Mouse (Mus musculus) heart, embryonic 16.5 days (tissue): ENCODE measurements around the gene Itga4. TPM values are rescaled to one million over a fixed set of nuclear protein-coding genes. Genes with fewer than 3 reads are reported as not detected.

Experiments used
- ATAC-seq: fragments of 200-750 bp; cut with Nextera tagmentation; replicated peaks from 2 replicates; pipeline ENCODE4 v1.8.0; 2017; ENCODE audit warnings: moderate number of reproducible peaks; ENCODE audit not compliant: insufficient read depth, low FRiP score; ENCODE audit errors: extremely low read depth
- H3K27ac ChIP-seq: fragments of 300-500 bp; sonication (generic); 2 replicates; pipeline ENCODE4 v1.5.1; 2014; ENCODE audit warnings: mild to moderate bottlenecking, low read length, control low read depth, moderate library complexity
- H3K27me3 ChIP-seq: fragments of 300-500 bp; sonication (generic); 2 replicates; pipeline ENCODE4 v1.6.1; 2014; ENCODE audit warnings: low read length, mixed read lengths; ENCODE audit not compliant: control insufficient read depth, insufficient read depth
- H3K36me3 ChIP-seq: fragments of 300-500 bp; sonication (generic); 2 replicates; pipeline ENCODE4 v1.6.1; 2014; ENCODE audit not compliant: control insufficient read depth, insufficient read depth
- H3K4me1 ChIP-seq: fragments of 300-500 bp; sonication (generic); 2 replicates; pipeline ENCODE4 v1.6.1; 2014; ENCODE audit warnings: low read length, mixed read lengths; ENCODE audit not compliant: control insufficient read depth, insufficient read depth
- H3K4me2 ChIP-seq: fragments of 300-500 bp; sonication (generic); 2 replicates; pipeline ENCODE4 v1.6.1; 2014; ENCODE audit warnings: low read depth, mild to moderate bottlenecking, control low read depth, low read length
- H3K4me3 ChIP-seq: fragments of 300-500 bp; sonication (generic); 2 replicates; pipeline ENCODE4 v1.5.1; 2014; ENCODE audit warnings: mild to moderate bottlenecking, control low read depth, low read length
- H3K9ac ChIP-seq: fragments of 300-500 bp; sonication (generic); 2 replicates; pipeline ENCODE4 v1.6.1; 2014; ENCODE audit warnings: low read length, control low read depth
- H3K9me3 ChIP-seq: fragments of 300-500 bp; sonication (generic); replicated peaks from 2 replicates; pipeline ENCODE4 v1.6.1; 2016; ENCODE audit warnings: low read length; ENCODE audit not compliant: control insufficient read depth
- WGBS: fragments of 180-500 bp; shearing (Covaris S2); extraction: QIAGEN DNeasy Blood & Tissue Kit; methylation state at CpG from one replicate; pipeline ENCODE4 v1.1.7; 2014; 5-methylcytosine and 5-hydroxymethylcytosine counted together
- polyA plus RNA-seq: library from polyadenylated mRNA; unstranded; fragments of >200 nt; fragmentation: Nextera tagmentation; extraction: Ambion mirVana; gene quantifications from 2 replicates; pipeline ENCODE4 v1.2.1, GENCODE M21; 2015

Gene Itga4
- polyA plus RNA-seq, 1 experiment from 2014 or later = 7.5 TPM

DNA sequence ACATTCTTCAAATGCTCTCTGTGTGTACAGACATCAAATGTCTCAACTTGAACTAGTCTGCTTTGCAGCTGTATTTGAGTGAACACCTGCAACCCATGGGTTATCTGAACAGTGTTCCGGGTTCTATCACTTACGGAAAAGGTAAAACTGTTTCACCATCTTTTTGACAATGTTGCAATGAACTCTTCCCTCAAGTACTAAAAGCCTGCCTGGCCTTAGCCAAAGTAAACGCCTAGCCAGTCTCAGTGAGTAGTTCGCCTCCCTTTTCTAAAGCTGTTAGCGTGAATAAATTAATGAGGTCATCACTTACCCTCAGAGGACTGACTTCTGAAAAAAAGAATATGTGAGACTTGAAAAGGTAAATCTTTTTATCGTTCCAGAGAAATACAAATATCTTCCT lies 18.0 kb upstream of the Itga4 start:
- no peak overlapping the region for H3K4me3 ChIP-seq
- peak overlapping the region; percentile 46 for H3K27ac ChIP-seq
- 67% methylated on average over 6 of the region's 6 CpGs for WGBS
- H3K9ac ChIP-seq = no peak overlapping the region
- ATAC-seq = no peak; the same call in 1 of the 2 replicates
- H3K36me3 ChIP-seq = no peaks in the 10 kb centered on the region
- no peak overlapping the region for H3K4me2 ChIP-seq
- no peaks in the 10 kb centered on the region for H3K27me3 ChIP-seq
- H3K4me1 ChIP-seq = peaks cover 4% of the 10 kb centered on the region; the same call in 1 of the 2 replicates
- no peaks in the 10 kb centered on the region for H3K9me3 ChIP-seq

- no peak for ATAC-seq
- H3K4me2 ChIP-seq = no peak overlapping the region
- no peak overlapping the region for H3K27ac ChIP-seq
- H3K36me3 ChIP-seq = no peaks in the 10 kb centered on the region
- 70% methylated on average over 5 of the region's 5 CpGs for WGBS
- H3K9ac ChIP-seq = no peak overlapping the region
- no peaks in the 10 kb centered on the region for H3K9me3 ChIP-seq
- peaks cover 7% of the 10 kb centered on the region for H3K4me1 ChIP-seq
- no peaks in the 10 kb centered on the region for H3K27me3 ChIP-seq
- no peak overlapping the region for H3K4me3 ChIP-seq
Measured at GRCm38 (mm10) chr2:79244276-79244675, 10.9 kb upstream of the Itga4 start.

- Histone ChIP-seq H3K27me3 (no peaks in the 10 kb centered on the region), H3K4me3 (no peak overlapping the region), H3K9ac (no peak overlapping the region), H3K36me3 (no peaks in the 10 kb centered on the region), H3K4me2 (no peak overlapping the region), H3K4me1 (peaks cover 7% of the 10 kb centered on the region), H3K27ac (no peak overlapping the region), H3K9me3 (no peaks in the 10 kb centered on the region)
- 94% methylated on average over 1 of the region's 1 CpGs for WGBS
- ATAC-seq = no peak
Measured at GRCm38 (mm10) chr2:79244743-79245142, 10.5 kb upstream of the Itga4 start.

DNA sequence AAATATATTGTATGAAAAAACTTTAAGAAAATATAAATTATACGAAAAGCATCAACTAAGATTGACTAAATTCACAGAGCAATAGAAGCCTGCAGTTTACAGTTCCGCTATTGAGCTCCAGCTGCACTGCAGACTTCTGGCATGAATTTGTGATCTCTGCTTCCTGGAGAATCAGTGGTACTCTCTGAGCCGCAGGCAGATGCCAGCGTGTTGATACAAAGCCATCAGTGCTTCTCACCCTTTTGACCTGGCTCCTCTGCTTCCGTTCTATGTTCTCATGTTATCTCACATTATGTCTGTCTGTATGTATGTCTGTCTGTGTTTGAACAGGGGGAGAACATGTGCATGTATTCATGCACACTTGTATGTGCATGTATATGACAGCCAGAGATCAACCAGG lies 6.9 kb upstream of the Itga4 start:
- H3K27ac ChIP-seq = no peak overlapping the region
- H3K9ac ChIP-seq = no peak overlapping the region
- no peaks in the 10 kb centered on the region for H3K36me3 ChIP-seq
- WGBS = 63% methylated on average over 5 of the region's 5 CpGs
- peaks cover 3% of the 10 kb centered on the region; the same call in 1 of the 2 replicates for H3K4me1 ChIP-seq
- H3K9me3 ChIP-seq = no peaks in the 10 kb centered on the region
- no peak overlapping the region for H3K4me2 ChIP-seq
- no peak overlapping the region for H3K4me3 ChIP-seq
- ATAC-seq = no peak
- no peaks in the 10 kb centered on the region for H3K27me3 ChIP-seq

GRCm38 (mm10) chr2:79250510-79250909 lies 4.7 kb upstream of the Itga4 start:
- ATAC-seq = no peak
- no peak overlapping the region for H3K4me2 ChIP-seq
- 36% methylated on average over 1 of the region's 1 CpGs for WGBS

GRCm38 (mm10) chr2:79253754-79254197 lies 1.4 kb upstream of the Itga4 start:
- no peaks in the 10 kb centered on the region for H3K36me3 ChIP-seq
- H3K9me3 ChIP-seq = no peaks in the 10 kb centered on the region
- 58% methylated on average over 8 of the region's 8 CpGs for WGBS
- H3K4me1 ChIP-seq = 0 out of 2 replicates have a peak, but pooled peaks cover 3% of the 10 kb centered on the region
- H3K9ac ChIP-seq = no peak overlapping the region
- H3K27ac ChIP-seq = no peak overlapping the region
- ATAC-seq = no peak
- no peaks in the 10 kb centered on the region; the same call in 1 of the 2 replicates for H3K27me3 ChIP-seq
- no peak overlapping the region for H3K4me2 ChIP-seq
- no peak overlapping the region for H3K4me3 ChIP-seq

More at GRCm38 (mm10) chr2:79250510-79250909, 4.7 kb upstream of the Itga4 start:
- Histone ChIP-seq H3K27me3 (no peaks in the 10 kb centered on the region), H3K4me1 (no peaks in the 10 kb centered on the region), H3K9ac (no peak overlapping the region), H3K36me3 (no peaks in the 10 kb centered on the region), H3K4me3 (no peak overlapping the region), H3K9me3 (no peaks in the 10 kb centered on the region), H3K27ac (no peak overlapping the region)

GRCm38 (mm10) chr2:79254588-79255191 lies 536 bp upstream of the Itga4 start:
- Histone ChIP-seq H3K27ac (peak overlapping the region; percentile 51; the same call in 1 of the 2 replicates), H3K9me3 (no peaks in the 10 kb centered on the region), H3K36me3 (no peaks in the 10 kb centered on the region), H3K9ac (no peak overlapping the region), H3K27me3 (no peaks in the 10 kb centered on the region; the same call in 1 of the 2 replicates), H3K4me1 (0 out of 2 replicates have a peak, but pooled peaks cover 3% of the 10 kb centered on the region), H3K4me2 (peak overlapping the region; percentile 72), H3K4me3 (peak overlapping the region; percentile 63)
- WGBS = 63% methylated on average over 3 of the region's 3 CpGs
- peak; percentile 37; the same call in 1 of the 2 replicates for ATAC-seq

- Histone ChIP-seq H3K4me3 (peak overlapping the region; percentile 63), H3K27me3 (no peaks in the 10 kb centered on the region; the same call in 1 of the 2 replicates), H3K9ac (peak overlapping the region; percentile 64), H3K9me3 (no peaks in the 10 kb centered on the region), H3K36me3 (no peaks in the 10 kb centered on the region), H3K27ac (peak overlapping the region; percentile 56), H3K4me1 (0 out of 2 replicates have a peak, but pooled peaks cover 3% of the 10 kb centered on the region), H3K4me2 (peak overlapping the region; percentile 72)
- 18% methylated on average over 7 of the region's 7 CpGs for WGBS
- no peak for ATAC-seq
Measured at GRCm38 (mm10) chr2:79256001-79256339, 744 bp downstream of the Itga4 start.

DNA sequence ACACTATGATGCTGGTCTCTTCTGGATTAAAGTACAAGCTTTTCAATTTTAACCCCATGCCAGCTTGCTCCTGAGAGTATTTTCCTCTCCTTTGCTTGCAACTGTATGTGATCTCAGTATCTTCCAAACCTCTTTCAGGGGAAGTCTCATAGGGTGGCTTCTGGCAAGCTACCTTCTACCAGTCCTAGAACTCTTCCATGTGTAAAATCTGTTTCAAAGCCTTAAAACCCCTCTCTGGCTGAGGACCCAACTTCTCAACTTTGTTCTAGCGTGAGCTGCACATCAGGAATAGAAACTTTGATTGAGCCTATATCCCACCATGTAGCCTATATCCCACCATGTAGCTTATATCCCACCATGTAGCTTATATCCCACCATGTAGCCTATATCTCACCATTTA lies 1.1 kb downstream of the Itga4 start:
- peak overlapping the region; percentile 72 for H3K4me2 ChIP-seq
- no peak for ATAC-seq
- H3K36me3 ChIP-seq = no peaks in the 10 kb centered on the region
- H3K27me3 ChIP-seq = no peaks in the 10 kb centered on the region; the same call in 1 of the 2 replicates
- H3K9ac ChIP-seq = peak overlapping the region; percentile 64
- H3K9me3 ChIP-seq = no peaks in the 10 kb centered on the region
- 68% methylated on average over 1 of the region's 1 CpGs for WGBS
- H3K4me1 ChIP-seq = 0 out of 2 replicates have a peak, but pooled peaks cover 3% of the 10 kb centered on the region
- H3K4me3 ChIP-seq = peak overlapping the region; percentile 63
- peak overlapping the region; percentile 56; the same call in 1 of the 2 replicates for H3K27ac ChIP-seq
